Mouse (Mus musculus): ENCODE results near the gene Safb2.

The Safb2 gene

GRCm38 (mm10) chr17:56559386-56559785 is 25.0 kb downstream of the Safb2 start:
- no peak for DNase-seq (ENCODE audit: low read depth)

DNA sequence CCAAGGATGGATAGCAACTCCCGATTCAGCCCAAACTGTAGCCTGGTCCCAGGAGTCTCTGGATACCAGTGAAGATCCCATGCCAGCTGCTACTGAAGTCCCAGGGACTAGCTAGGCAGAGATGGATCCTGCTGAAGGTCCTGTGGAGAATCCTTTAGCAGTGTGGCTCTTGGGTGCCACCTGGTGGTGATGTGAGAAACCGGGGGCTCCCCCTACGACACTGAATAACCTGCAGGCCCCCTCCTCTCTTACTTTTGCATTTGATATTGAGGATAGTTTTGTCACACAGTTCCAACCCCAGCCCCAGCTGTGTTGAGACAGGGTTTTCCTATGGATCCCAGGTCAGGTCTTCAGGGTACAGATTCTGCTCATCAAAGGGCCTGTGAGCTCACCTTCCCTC is 25.9 kb downstream of the Safb2 start:
- peak; percentile 47 for DNase-seq (ENCODE audit: low read depth)

DNA sequence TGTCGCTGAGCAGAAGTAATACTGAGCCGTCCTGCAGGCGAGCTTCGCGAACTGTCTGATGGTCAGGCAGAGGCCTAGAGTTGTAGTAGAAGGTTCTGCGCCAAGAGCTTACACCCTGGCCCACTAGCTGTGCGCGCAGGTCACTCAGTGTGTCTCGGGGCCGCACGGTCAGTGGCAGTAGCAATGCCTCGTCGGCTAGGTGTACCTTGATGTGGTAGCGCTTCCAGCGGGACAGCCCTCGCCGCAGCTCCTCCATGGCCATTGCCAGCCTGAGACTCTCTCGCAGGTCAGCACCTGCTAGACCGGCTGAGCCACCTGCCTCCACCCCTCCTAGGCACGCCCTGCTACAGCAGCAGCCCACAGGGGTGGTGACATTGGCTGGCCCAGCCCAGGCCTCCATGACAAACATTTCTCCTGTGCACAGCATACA is 30.2 kb downstream of the Safb2 start, which contains the start of gene Gm20219:
Gm20219 (minus strand) TSS at position 266 of the 430 bp plus-strand sequence.
- DNase-seq (ENCODE audit: low read depth): no peak

- DNase-seq (ENCODE audit: low read depth): peak; percentile 56
Observed at GRCm38 (mm10) chr17:56552781-56553363, 31.5 kb downstream of the Safb2 start.

DNA sequence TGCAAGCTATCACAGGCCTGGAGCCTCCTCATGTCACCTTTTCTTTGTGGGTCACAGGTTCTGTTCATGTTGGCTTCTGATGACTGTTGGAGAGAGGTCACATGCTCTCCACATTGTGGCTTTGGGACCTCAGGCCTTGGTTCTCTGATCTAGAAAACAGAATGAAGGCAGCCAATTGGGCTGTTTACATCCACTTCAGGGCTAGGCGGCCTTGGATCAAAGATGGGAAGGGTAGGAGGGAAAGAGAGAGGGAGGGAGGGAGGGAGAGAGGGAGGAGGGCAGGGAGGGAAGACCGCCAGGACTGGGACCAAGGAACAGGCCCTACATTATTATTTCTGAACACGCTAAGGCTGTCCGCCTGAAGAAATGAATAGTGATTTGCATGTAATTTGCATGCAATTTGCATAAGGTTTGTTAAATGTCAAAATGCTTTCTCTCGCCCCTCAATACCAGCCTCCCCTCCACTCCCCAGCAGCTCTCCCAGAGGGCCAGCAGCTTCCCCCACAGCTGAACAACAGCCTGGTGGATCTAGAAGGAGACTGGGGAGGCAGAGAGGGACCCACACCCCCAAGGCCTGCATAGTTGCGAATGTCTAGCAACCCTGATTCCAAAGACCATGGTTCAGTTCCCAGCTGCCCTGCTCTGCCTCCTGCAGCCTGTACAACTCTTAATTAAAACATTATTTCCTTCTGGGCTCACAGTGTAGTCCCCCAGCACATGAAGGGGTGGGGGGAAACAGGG is 32.4 kb downstream of the Safb2 start:
- no peak for DNase-seq (ENCODE audit: low read depth)

DNA sequence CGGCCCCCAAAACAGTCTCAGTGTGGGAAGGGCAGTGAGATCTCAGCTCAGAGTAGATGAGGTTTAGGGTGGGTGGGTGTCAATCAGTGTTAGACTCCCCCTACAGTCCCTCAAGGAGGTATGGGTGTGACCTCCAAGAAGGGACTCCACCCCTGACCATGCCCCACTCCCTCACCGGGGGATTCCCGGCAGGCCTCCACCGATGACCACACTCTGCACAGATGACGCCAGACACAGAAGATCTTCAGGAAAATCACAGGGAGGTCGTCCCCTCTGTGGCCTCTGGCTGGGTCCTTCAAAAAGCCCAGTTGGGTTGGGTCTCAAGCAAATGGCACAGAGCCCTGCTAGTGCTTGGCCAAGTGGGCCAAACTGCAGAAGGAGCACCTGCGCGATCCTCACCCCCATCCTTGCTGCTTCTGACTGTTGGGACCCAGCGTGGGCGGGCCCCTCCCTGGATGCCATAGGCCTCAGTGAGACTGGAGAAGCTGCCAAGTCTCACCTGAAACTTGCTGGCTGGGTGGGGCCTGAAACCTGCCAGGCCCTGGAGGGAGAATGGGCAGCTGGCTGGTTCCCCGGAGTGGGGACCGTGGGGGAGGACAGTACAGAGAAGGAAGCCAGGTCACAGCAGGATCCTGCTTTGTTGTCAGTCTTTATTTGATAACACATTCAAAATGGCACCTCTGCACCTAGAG is 33.5 kb downstream of the Safb2 start:
- no peak for DNase-seq (ENCODE audit: low read depth)

DNA sequence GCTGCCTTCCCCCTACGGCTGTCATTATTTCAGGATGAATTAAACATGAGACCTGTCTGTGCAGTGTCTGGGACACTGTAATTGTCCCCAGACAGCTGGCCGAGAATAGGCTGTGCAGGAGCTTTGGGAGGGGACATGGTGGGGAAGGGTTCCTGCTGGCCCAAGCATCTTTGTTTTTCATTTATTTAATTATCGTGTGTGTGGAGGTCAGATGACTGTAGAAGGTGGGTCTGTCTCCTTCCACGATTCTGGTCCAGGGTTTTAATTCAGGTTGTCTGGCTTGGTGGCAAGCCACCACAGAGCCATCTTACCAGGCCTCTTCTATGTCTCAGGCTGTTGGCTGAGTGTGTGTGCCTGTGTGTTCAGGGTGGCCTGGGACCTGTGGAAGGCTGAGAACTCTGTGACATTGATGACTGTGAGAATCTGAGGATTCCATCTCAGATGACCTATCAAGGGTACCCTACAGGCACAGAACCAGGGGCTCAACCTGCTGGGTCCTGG is 35.7 kb downstream of the Safb2 start:
- no peak for DNase-seq (ENCODE audit: low read depth)

DNA sequence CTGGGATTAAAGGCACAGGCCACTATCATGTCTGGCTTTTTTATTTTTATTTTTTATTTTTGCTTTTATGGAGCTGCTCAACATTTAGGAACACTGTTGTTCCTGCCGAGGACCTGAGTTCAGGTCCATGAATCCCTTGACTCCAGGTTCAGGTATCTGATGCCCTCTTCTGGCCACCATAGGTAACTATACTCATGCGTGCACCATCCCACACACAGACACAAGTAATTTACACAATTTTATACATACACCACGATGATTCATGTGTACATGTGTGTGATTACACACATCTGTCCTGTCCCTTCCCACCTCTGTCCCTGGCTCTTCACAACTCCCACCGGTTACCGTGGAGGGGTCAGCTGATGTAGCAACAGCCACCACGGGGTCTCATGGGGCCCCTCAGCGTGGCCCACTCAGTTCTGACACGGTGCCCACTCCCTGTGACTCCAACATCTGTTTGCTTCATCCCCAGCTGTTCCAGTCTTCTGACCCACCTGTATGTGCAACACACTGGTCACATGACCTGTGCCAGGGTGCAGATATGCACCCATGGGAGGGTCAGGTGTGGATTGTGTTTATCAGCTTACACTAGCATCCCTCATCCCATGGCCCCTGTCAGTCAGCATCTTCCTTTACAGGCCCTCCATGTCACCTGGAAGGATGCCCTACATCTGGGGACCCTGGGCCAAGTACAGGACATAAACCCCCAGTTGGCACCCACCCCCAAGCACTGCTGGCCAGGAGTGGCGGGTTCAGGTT is 36.4 kb downstream of the Safb2 start:
- no peak for DNase-seq (ENCODE audit: low read depth)

DNA sequence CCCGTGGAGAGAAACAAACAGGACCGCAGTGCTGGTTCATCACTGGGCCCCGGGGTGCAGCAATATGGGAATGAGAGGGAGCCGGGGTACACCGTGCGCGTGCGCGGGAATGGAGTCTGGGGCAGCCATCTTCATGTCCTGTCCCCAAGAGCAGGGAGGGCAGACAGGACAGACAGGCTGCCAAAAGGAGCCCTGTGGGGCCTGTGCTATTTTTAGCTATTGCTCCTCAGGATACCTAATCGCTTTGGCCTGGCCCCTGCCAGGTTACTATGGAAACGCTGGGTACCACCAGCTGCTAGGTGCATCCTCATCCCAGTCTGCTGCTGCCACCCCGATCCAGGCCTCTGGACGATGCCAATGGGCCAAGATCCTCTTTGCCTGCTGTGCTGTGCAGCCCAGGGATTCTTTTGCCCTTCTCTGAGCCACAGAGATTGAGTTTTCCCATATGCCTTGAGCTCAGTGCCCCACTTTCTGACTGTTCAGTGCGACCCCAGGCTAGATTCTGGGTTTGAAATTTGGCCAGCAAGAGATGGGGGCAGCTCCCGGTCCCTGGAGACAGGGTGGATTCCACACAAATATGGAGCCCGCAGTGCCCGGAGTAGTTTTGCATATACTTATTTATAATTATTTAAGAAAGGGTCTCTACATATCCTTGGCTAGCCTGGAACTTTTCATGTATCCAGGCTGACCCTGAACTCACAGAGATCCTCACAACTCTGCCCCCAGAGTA is 37.1 kb downstream of the Safb2 start:
- DNase-seq (ENCODE audit: low read depth): no peak

GRCm38 (mm10) chr17:56546576-56546975 is 37.8 kb downstream of the Safb2 start:
- DNase-seq (ENCODE audit: low read depth): no peak

- peak; percentile 40 for DNase-seq (ENCODE audit: low read depth)
Observed at GRCm38 (mm10) chr17:56545945-56546344, 38.4 kb downstream of the Safb2 start.

GRCm38 (mm10) chr17:56544699-56545387 is 39.5 kb downstream of the Safb2 start:
- no peak for DNase-seq (ENCODE audit: low read depth)

DNA sequence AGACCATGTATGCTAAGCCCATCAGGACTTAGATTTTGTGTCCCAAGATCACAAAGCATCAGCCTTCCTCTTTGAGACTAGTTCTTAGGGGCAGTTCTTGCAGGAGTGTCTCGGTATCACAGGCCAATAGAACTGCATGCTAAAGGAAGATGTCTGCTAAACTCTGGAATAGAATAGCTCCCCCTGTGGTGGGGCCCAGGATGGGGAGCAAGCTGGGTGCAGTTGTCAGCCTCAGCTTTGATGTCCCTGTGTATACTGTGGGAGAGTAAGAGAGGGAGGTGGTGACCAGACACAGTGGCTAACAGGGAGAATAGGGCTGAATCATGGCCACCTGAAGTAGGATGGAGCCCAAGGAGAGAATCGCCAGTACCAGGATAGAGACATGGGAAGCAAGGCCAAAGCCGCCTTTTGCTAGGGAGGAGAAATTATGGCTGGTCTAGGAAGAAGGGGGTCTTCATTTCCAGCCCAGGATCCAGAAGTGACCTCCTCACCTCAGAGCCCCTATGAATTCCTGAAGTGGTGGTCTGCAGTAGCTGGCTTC is 40.6 kb downstream of the Safb2 start:
- no peak for DNase-seq (ENCODE audit: low read depth)

- no peak for DNase-seq (ENCODE audit: low read depth)
Observed at GRCm38 (mm10) chr17:56542736-56543135, 41.6 kb downstream of the Safb2 start.

GRCm38 (mm10) chr17:56540562-56540975 is 43.8 kb downstream of the Safb2 start:
- no peak for DNase-seq (ENCODE audit: low read depth)

DNA sequence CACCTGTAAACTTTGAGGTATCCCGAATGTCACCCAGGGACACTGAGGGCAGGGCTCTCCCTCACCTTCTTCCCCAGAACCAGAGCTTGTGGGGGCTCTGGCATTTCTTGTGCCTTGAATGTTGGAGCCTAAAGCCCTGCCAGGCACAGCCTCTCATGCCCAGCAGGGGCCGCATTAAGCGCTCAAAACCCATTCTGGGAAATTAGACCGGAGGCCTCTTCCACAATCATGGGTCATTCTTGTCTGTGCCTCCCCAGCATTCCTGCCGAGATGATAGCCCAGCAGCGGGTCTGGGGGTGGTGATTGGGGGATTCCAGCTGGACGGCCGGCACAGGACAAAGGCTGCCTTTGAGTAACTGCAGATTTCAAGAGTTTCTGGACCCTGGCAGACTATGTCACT is 46.5 kb downstream of the Safb2 start:
- no peak for DNase-seq (ENCODE audit: low read depth)

DNA sequence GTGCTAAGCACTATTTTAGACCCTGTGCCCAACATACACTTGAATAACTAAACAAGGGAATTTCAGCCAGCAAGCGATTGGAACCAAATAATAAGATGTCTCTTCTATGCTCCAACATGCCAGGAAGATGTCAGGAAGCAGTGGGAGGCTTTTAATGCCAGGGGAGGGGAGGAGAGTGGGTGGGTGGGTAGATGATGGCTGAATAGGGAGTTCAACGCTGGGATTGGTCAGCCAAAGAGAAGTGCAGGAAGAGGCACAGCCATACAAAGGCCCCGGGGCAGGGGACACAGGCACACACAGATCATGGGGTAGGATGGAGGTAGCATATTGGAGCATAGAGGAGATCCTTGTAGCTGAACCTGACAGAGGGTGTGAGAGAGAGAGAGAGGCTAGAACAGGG is 47.5 kb downstream of the Safb2 start:
- DNase-seq (ENCODE audit: low read depth): no peak

GRCm38 (mm10) chr17:56536192-56536591 is 48.2 kb downstream of the Safb2 start:
- DNase-seq (ENCODE audit: low read depth): no peak

DNA sequence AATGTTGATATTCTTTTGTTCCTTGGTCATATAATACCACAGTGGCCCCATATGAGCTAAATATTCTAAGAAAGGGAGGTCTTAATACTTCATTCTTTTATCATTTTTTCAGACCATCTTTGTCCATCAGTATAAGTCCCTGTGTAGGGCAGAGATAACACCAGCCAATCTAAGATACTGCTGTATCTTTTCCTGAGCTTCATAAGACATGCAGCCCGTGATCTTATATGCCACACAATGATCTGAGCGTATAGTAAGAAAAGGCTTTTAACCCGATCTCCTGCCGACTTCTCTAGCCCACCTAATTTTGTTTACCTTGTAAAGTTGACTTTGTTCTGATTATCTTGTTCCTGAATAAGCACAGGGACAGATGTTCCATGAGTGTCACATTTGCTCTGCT is 59.4 kb downstream of the Safb2 start:
- DNase-seq (ENCODE audit: low read depth): no peak

GRCm38 (mm10) chr17:56522744-56523143 is 61.6 kb downstream of the Safb2 start:
- no peak for DNase-seq (ENCODE audit: low read depth)
